Mouse (Mus musculus) liver, embryonic 16.5 days (tissue): ENCODE results near the gene Msmo1. TPM values are rescaled to one million over a fixed set of nuclear protein-coding genes. Genes with fewer than 3 reads are reported as not detected.

ENCODE experiments used
- ATAC-seq: fragments of 200-750 bp; cut with Nextera tagmentation; 2 replicates; pipeline ENCODE4 v1.8.0; 2017; ENCODE audit warnings: low read depth, mild to moderate bottlenecking, moderate number of reproducible peaks, moderate library complexity
- H3K27ac ChIP-seq: fragments of 300-500 bp; sonication (generic); 2 replicates; pipeline ENCODE4 v1.5.1; 2014; ENCODE audit warnings: mild to moderate bottlenecking, low read length
- H3K27me3 ChIP-seq: fragments of 300-500 bp; sonication (generic); 2 replicates; pipeline ENCODE4 v1.6.1; 2014; ENCODE audit warnings: low read depth, low read length, mixed read lengths; ENCODE audit not compliant: control insufficient read depth, insufficient read depth
- H3K36me3 ChIP-seq: fragments of 300-500 bp; sonication (generic); 2 replicates; pipeline ENCODE4 v1.6.1; 2014; ENCODE audit warnings: mild to moderate bottlenecking; ENCODE audit not compliant: control insufficient read depth, insufficient read depth
- H3K4me1 ChIP-seq: fragments of 300-500 bp; sonication (generic); 2 replicates; pipeline ENCODE4 v1.6.1; 2014; ENCODE audit warnings: low read depth, low read length, mixed read lengths; ENCODE audit not compliant: control insufficient read depth
- H3K4me2 ChIP-seq: fragments of 300-500 bp; sonication (generic); 2 replicates; pipeline ENCODE4 v1.6.1; 2014; ENCODE audit warnings: low read depth, low read length, mixed read lengths
- H3K4me3 ChIP-seq: fragments of 300-500 bp; sonication (generic); 2 replicates; pipeline ENCODE4 v1.5.1; 2014; ENCODE audit warnings: low read depth, mild to moderate bottlenecking, low read length
- H3K9ac ChIP-seq: fragments of 300-500 bp; sonication (generic); 2 replicates; pipeline ENCODE4 v1.6.1; 2014; ENCODE audit warnings: low read depth, low read length
- H3K9me3 ChIP-seq: fragments of 300-500 bp; sonication (generic); replicated peaks from 2 replicates; pipeline ENCODE4 v1.6.1; 2016; ENCODE audit warnings: low read length; ENCODE audit not compliant: control insufficient read depth
- WGBS: fragments of 180-500 bp; shearing (Covaris S2); extraction: QIAGEN DNeasy Blood & Tissue Kit; methylation state at CpG from one replicate; pipeline ENCODE4 v1.1.7; 2014; ENCODE audit not compliant: insufficient replicate concordance; 5-methylcytosine and 5-hydroxymethylcytosine counted together
- polyA plus RNA-seq: library from polyadenylated mRNA; unstranded; fragments of >200 nt; fragmentation: Nextera tagmentation; extraction: Ambion mirVana; gene quantifications from 2 replicates; pipeline ENCODE4 v1.2.1, GENCODE M21; 2015

The Msmo1 gene
- polyA plus RNA-seq, result 111 and 135 TPM in 2 replicates

- H3K9ac ChIP-seq, result peak within 1 kb of the TSS; percentile 76
- peaks cover 14% of the 10 kb centered on the region for H3K4me1 ChIP-seq
- no peaks in the 10 kb centered on the region for H3K27me3 ChIP-seq
- no peaks in the 10 kb centered on the region for H3K9me3 ChIP-seq
- peak within 1 kb of the TSS; percentile 90 for H3K4me2 ChIP-seq
- peaks cover 2% of the 10 kb centered on the region; the same call in 1 of the 2 replicates for H3K36me3 ChIP-seq
- WGBS, result under 1% methylated on average over 60 of the region's 60 CpGs
- peak within 1 kb of the TSS; percentile 82 for H3K4me3 ChIP-seq
- peak within 1 kb of the TSS; percentile 74 for H3K27ac ChIP-seq
- ATAC-seq, result peak; percentile 99
Observed at GRCm38 (mm10) chr8:64733271-64733943, at the start of gene Msmo1. Gene Msmo1, minus strand, starts transcription at chr8:64733792.

GRCm38 (mm10) chr8:64781947-64782346 is 48.4 kb upstream of the Msmo1 start:
- Histone ChIP-seq H3K4me1 (peaks cover 9% of the 10 kb centered on the region), H3K9ac (no peak overlapping the region), H3K27me3 (no peaks in the 10 kb centered on the region), H3K36me3 (no peaks in the 10 kb centered on the region), H3K27ac (no peak overlapping the region), H3K9me3 (no peaks in the 10 kb centered on the region), H3K4me2 (no peak overlapping the region), H3K4me3 (no peak overlapping the region)
- WGBS, result 20% methylated on average over 6 of the region's 6 CpGs
- ATAC-seq, result no peak

GRCm38 (mm10) chr8:64777925-64778324 is 44.3 kb upstream of the Msmo1 start:
- H3K4me3 ChIP-seq, result no peak overlapping the region
- H3K9me3 ChIP-seq, result no peaks in the 10 kb centered on the region
- no peaks in the 10 kb centered on the region for H3K27me3 ChIP-seq
- H3K27ac ChIP-seq, result no peak overlapping the region
- H3K4me2 ChIP-seq, result no peak overlapping the region
- H3K9ac ChIP-seq, result no peak overlapping the region
- H3K4me1 ChIP-seq, result peaks cover 6% of the 10 kb centered on the region; the same call in 1 of the 2 replicates
- peak; percentile 27; the same call in 1 of the 2 replicates for ATAC-seq
- H3K36me3 ChIP-seq, result no peaks in the 10 kb centered on the region
- WGBS, result 70% methylated on average over 9 of the region's 9 CpGs

GRCm38 (mm10) chr8:64774136-64774535 is 40.5 kb upstream of the Msmo1 start:
- H3K4me3 ChIP-seq, result no peak overlapping the region
- ATAC-seq, result no peak
- no peaks in the 10 kb centered on the region for H3K9me3 ChIP-seq
- no peak overlapping the region for H3K27ac ChIP-seq
- 81% methylated on average over 6 of the region's 6 CpGs for WGBS
- no peaks in the 10 kb centered on the region for H3K36me3 ChIP-seq
- H3K4me1 ChIP-seq, result no peaks in the 10 kb centered on the region
- no peaks in the 10 kb centered on the region for H3K27me3 ChIP-seq
- H3K4me2 ChIP-seq, result no peak overlapping the region
- H3K9ac ChIP-seq, result no peak overlapping the region

GRCm38 (mm10) chr8:64770814-64771213 is 37.2 kb upstream of the Msmo1 start:
- Histone ChIP-seq H3K36me3 (no peaks in the 10 kb centered on the region), H3K4me1 (no peaks in the 10 kb centered on the region), H3K9me3 (no peaks in the 10 kb centered on the region), H3K27me3 (no peaks in the 10 kb centered on the region), H3K4me3 (no peak overlapping the region), H3K27ac (no peak overlapping the region), H3K9ac (no peak overlapping the region), H3K4me2 (no peak overlapping the region)
- no peak for ATAC-seq
- WGBS, result 65% methylated on average over 7 of the region's 7 CpGs

GRCm38 (mm10) chr8:64769586-64769985 is 36.0 kb upstream of the Msmo1 start:
- Histone ChIP-seq H3K4me2 (no peak overlapping the region), H3K4me1 (no peaks in the 10 kb centered on the region), H3K9ac (no peak overlapping the region), H3K4me3 (no peak overlapping the region), H3K9me3 (no peaks in the 10 kb centered on the region), H3K27ac (no peak overlapping the region), H3K27me3 (no peaks in the 10 kb centered on the region), H3K36me3 (no peaks in the 10 kb centered on the region)
- ATAC-seq, result no peak
- 75% methylated on average over 7 of the region's 7 CpGs for WGBS

GRCm38 (mm10) chr8:64768645-64769044 is 35.1 kb upstream of the Msmo1 start:
- no peak overlapping the region for H3K4me3 ChIP-seq
- ATAC-seq, result no peak
- 64% methylated on average over 9 of the region's 9 CpGs for WGBS
- no peaks in the 10 kb centered on the region for H3K4me1 ChIP-seq
- no peak overlapping the region for H3K27ac ChIP-seq
- no peaks in the 10 kb centered on the region for H3K27me3 ChIP-seq
- no peak overlapping the region for H3K4me2 ChIP-seq
- no peaks in the 10 kb centered on the region for H3K9me3 ChIP-seq
- no peak overlapping the region for H3K9ac ChIP-seq
- no peaks in the 10 kb centered on the region for H3K36me3 ChIP-seq

GRCm38 (mm10) chr8:64767047-64767446 is 33.5 kb upstream of the Msmo1 start:
- 73% methylated on average over 9 of the region's 9 CpGs for WGBS
- no peak for ATAC-seq

GRCm38 (mm10) chr8:64764075-64764474 is 30.5 kb upstream of the Msmo1 start:
- no peak overlapping the region for H3K9ac ChIP-seq
- no peaks in the 10 kb centered on the region for H3K27me3 ChIP-seq
- H3K9me3 ChIP-seq, result no peaks in the 10 kb centered on the region
- H3K4me3 ChIP-seq, result no peak overlapping the region
- no peak overlapping the region for H3K4me2 ChIP-seq
- 46% methylated on average over 9 of the region's 9 CpGs for WGBS
- no peaks in the 10 kb centered on the region for H3K36me3 ChIP-seq
- H3K27ac ChIP-seq, result no peak overlapping the region
- H3K4me1 ChIP-seq, result no peaks in the 10 kb centered on the region
- no peak for ATAC-seq

More at GRCm38 (mm10) chr8:64767047-64767446, 33.5 kb upstream of the Msmo1 start:
- Histone ChIP-seq H3K9me3 (no peaks in the 10 kb centered on the region), H3K4me2 (no peak overlapping the region), H3K4me1 (no peaks in the 10 kb centered on the region), H3K27ac (no peak overlapping the region), H3K27me3 (no peaks in the 10 kb centered on the region), H3K4me3 (no peak overlapping the region), H3K36me3 (no peaks in the 10 kb centered on the region), H3K9ac (no peak overlapping the region)
